Mouse (Mus musculus) neutrophil, adult 83 days (primary cell): ENCODE measurements around the gene Nrn1l. TPM values are rescaled to one million over a fixed set of nuclear protein-coding genes. Genes with fewer than 3 reads are reported as not detected.

Experiments used
- total RNA-seq, 2 experiments: library from RNA; stranded (reverse); gene quantifications; one replicate each; pipeline ENCODE4 v1.2.4; 2023

Nrn1l gene
- not detected for total RNA-seq

DNA sequence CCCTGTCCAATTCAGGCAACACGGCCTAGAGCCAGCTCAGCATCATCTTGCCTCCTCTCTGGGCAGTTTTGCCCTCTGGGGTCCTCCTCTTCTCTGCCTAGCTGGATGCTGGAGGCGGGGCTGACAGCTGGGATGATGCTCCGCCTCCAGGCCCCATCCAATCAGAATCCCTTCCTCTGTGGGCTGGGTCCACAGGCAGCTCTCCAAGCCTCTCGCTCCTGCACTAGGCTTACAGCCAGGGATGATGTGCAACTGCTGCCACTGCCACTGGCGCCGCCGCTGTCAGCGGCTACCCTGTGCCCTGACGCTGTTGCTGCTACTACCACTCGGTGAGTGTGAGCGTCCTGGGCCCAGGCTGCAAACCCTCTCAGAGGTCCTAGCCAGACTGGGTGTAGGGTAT is at the start of gene Nrn1l:
Nrn1l (plus strand) TSS at position 229 of the 400 bp plus-strand sequence.

DNA sequence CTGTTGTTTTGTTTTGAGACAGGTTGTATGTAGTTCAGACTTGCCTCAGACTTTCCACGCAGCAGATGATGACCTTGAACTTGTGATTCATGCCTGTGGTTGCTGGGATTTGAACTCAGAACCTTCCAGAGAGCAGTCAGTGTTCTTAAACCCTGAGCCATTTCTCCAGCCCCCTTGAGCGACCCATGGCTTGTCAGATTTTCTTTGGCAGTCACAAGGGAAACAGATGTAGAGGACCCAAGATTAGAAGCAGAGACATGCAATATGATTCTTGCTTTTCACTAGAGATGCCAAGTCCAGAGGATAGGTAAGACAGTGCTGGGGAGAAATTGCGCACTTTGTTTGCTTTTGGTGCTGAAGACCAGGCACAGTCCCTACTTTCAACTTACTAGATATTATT is 40.2 kb upstream of the Nrn1l start, which contains the start of gene Cenpt:
Cenpt (minus strand) TSS at position 101 of the 400 bp plus-strand sequence.

DNA sequence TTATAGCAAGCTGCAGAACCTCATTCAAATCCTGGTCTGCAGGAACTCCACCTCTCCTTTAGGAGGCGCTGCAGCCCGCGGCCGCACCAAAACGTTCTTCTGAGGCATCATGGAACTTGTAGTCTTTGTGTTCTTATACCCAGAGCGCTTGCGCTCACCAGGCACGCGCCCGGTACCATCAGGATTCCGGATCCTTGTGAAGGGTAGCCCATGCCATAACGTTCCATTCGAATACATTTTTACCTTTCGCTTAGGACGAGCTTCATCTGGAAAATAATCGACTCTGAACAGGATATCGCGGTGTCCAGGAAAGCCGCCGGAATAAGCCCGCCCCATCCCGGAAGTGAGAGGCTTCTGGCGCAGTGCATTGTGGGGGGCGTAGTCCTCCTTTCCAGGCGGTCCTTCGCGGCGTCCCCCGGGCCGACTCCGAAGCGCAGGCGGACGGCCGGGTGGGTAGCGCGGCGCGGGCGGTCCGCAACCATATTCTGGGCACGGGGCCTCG is 38.6 kb upstream of the Nrn1l start, which contains the start of gene Thap11:
Thap11 (plus strand) TSS at position 418 of the 502 bp plus-strand sequence.

DNA sequence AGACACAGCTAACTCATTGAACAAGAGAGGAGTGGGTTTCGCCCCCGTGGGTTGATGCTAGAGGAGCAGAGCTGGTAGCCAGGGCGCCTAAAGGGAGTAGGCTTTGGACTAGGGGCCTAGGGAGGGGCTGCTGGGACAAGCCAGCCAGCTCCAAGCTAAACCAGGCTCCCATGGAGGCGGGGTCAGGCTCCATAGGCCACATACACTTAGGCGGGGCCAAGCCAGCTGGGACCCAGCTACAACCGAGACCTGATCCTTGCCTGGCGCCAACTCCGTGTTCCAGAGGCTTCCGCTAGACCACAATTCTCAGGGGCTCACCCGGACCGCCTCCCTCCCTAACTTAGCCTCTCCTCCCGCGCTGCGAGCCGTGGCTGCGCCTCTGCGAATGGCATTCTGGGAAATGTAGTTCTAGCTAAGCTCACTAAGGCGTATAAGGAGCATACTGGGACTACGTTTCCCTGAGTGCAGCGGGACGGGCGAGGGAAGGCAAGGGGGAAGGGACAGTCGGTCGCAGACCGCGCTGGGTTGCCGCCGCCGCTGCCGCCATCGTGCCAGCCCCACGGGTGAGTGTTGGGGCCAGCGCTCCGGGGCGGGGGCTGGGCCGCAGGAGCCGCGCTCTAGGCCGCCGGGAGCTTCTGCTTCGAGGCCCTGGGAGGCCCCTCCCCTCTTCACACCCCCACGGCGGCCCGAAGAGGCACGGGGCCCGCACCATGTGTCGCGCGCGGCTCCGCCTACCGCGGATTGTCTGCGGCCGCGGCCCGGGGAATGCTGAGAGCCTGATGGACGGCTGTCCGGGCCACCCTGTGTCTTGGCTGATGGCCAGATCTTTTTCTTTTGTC is 33.0 kb upstream of the Nrn1l start, which contains the start of gene Nutf2:
Nutf2 (plus strand) TSS at position 438 of the 839 bp plus-strand sequence.

DNA sequence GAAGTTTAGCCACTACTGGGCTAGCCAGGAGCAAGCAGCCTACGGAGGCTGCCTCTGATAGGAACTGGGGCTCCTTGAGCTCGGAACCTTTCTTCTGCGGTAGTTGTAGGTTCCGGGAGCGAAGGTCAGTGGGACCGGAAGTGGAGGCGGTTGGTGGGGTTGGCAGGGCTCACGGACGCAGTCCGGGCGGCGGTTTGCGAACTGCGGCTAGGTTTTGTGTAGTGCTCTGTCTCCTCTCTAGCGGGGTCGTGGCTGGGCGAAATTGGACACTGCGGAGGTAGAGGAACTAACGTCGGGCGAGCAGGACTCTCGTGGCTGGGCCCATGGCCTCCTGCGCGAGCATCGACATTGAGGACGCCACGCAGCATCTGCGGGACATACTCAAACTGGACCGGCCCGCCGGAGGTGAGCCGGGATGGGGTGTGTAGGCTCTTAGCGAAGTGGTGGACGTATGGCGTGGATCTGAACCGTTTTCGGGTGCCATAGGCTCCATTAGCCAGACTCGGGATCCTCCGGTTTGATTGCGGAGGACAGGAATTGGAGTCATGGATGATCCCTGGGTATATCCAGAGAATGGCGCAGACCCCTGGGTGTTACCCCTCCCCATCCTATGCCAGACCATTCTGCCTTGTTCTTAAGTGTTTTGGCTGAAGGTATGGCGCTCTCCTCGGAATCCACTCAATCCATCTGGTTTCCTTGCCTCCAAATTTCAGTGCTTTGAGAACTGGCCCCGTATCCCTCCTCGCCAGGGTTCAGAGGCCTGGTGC is 12.4 kb upstream of the Nrn1l start, which contains the start of gene Edc4:
Edc4 (plus strand) TSS at position 128 of the 767 bp plus-strand sequence.

DNA sequence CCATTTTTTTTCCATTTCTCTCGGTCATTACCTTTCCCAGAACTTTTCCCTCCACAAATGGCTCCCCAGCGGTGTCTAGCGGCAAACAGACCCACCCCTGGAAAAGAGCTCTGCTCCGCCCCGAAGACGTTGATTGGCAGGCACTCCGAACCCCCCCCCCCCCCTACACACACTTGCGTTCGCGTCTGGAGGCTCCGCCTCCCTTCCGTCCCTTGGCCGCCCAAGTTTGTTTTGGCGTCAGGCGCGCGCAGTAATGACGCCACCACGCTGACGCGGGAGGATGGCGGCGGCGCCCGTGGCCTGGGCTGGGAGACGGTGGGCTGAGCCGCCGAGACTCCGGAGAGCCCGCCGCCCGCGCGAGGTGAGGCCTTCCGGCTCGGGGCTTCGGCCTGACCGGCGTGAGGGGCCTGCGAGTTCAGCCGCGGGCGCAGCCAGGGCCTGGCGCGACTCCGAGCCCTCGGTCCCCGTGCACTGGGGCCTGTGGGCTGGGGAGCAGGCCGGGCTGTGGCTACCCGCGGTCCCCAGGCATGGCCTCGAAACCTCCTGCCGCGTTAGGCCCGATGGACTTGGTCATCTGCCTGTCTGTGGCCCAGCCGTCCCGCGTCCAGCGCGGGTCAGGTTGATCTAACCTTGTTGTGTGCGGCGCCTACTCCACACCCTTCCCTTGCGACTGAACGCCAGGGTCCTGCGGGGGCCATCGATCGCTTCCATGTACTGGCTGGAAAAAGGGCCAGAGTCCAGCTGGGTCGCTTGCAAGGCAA is 7.0 kb downstream of the Nrn1l start, which contains the start of gene Pskh1:
Pskh1 (plus strand) TSS at position 262 of the 761 bp plus-strand sequence.

DNA sequence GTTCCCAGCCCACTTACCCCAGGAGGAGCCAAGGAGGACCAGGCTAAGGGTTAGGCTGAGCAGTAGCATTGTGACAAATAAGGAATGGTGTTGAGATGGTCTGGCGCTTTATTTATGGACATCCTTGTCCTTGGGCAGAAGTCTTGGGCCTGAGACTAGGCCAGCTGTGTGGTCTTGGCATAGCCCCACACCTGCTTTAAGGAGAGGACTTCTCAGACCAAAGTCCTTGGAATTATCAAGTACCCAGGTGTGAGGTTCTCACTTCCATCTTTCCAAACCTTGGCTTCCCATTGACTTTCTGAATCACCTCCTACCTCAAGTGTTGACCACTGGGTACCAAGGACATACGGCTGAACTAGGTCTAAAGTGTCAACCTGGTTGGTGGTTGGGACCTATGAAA is 40.4 kb downstream of the Nrn1l start, which contains the start of gene Ctrl:
Ctrl (minus strand) TSS at position 101 of the 400 bp plus-strand sequence.

DNA sequence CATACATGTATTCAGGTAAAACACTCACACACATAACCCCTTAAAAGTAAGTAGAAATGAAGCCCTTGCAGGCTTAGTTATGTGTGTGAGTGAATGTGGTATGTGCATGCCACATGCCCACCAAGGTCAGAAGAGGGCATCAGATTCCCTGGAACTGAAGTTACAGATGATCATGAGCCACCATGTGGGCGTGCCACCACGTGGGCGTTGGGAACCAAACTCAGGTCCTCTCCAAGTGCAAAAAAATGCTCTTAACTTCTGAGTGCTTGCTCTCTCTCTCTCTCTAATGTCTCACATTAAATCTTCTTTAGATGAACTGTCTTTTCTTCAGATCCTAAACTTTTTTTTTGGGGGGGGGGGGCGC is 44.9 kb downstream of the Nrn1l start, which contains the start of gene Psmb10:
Psmb10 (minus strand) TSS at position 139 of the 364 bp plus-strand sequence.

DNA sequence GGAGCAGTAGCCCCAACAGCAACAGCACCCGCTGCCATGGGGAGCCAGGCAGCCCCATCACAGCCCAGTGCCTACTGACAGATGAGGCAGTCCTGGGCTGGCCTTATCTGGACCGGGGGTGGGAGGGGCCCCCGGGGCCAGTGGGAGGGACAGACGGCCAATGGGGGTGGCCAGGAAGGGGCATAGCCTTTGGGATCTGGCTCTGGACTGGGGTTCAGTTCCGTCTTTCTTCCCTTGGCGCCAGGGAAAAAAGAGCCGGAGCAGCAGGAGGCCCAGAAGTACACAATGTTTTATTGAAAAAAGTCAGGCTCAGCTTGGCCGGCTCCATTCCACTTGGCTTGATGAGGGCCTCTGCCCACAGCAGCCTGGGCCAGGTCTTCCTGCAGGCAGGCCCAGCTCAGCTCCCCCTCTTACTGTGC is 50.0 kb downstream of the Nrn1l start, which contains the start of gene Lcat:
Lcat (minus strand) TSS at position 62 of the 419 bp plus-strand sequence.

Other genes starting within 250 kb of the Nrn1l start
- gene Carmil2, start 207.3 kb upstream of the Nrn1l start, total RNA-seq: 10 to 100 TPM in 1 of 2 experiments, 1 to 10 TPM in 1; 9.1 to 10.2 TPM
- gene Acd, start 192.5 kb upstream of the Nrn1l start, total RNA-seq: 10 to 100 TPM; 28.2 to 31.5 TPM
- gene Pard6a, start 192.4 kb upstream of the Nrn1l start, total RNA-seq: 1 to 10 TPM; 6.2 to 9.9 TPM
- not detected for gene 4933405L10Rik, start 185.9 kb upstream of the Nrn1l start, total RNA-seq
- gene Enkd1, start 185.4 kb upstream of the Nrn1l start, total RNA-seq: 10 to 100 TPM in 1 of 2 experiments, 1 to 10 TPM in 1; 8.0 to 10.5 TPM
- 1 to 10 TPM; 1.1 to 1.4 TPM for gene Gfod2, start 134.9 kb upstream of the Nrn1l start, total RNA-seq
- 10 to 100 TPM; 23.7 to 27.3 TPM for gene Ranbp10, start 66.2 kb upstream of the Nrn1l start, total RNA-seq
- not detected for gene Tsnaxip1, start 65.8 kb upstream of the Nrn1l start, total RNA-seq
- gene Cenpt, start 40.3 kb upstream of the Nrn1l start, total RNA-seq: 10 to 100 TPM; 15.2 to 21.5 TPM
- gene Thap11, start 38.4 kb upstream of the Nrn1l start, total RNA-seq: 10 to 100 TPM; 35.7 to 39.1 TPM
- gene Nutf2, start 33.0 kb upstream of the Nrn1l start, total RNA-seq: 10 to 100 TPM; 15.1 to 22.8 TPM
- gene Edc4, start 12.7 kb upstream of the Nrn1l start, total RNA-seq: 10 to 100 TPM; 36.1 to 38.5 TPM
- gene Pskh1, start 6.9 kb downstream of the Nrn1l start, total RNA-seq: 10 to 100 TPM; 12.3 TPM
- under 1 TPM; 0.42 to 0.68 TPM for gene Ctrl, start 40.3 kb downstream of the Nrn1l start, total RNA-seq
- gene Psmb10, start 44.9 kb downstream of the Nrn1l start, total RNA-seq: 10 to 100 TPM; 62.2 to 79.9 TPM
- under 1 TPM; 0.51 to 0.59 TPM for gene Lcat, start 49.8 kb downstream of the Nrn1l start, total RNA-seq
- gene Slc12a4, start 72.5 kb downstream of the Nrn1l start, total RNA-seq: 1 to 10 TPM; 9.6 to 9.8 TPM
- gene Dpep3, start 85.9 kb downstream of the Nrn1l start, total RNA-seq: not detected
- gene Dus2, start 97.8 kb downstream of the Nrn1l start, total RNA-seq: 1 to 10 TPM; 7.5 to 9.8 TPM
- gene Dpep2nb, start 112.4 kb downstream of the Nrn1l start, total RNA-seq: not detected
- 1 to 10 TPM; 5.3 to 7.1 TPM for gene Ddx28, start 118.3 kb downstream of the Nrn1l start, total RNA-seq
- 10 to 100 TPM; 46.6 to 49.5 TPM for gene Nfatc3, start 165.3 kb downstream of the Nrn1l start, total RNA-seq
- not detected for gene Esrp2, start 243.4 kb downstream of the Nrn1l start, total RNA-seq